Mouse (Mus musculus) WW6 (cell line): ENCODE data around the gene Dnajc30.
"Not testable (repeated sequence)": the region's sequence is repeated elsewhere in the genome, so short reads cannot be mapped to it uniquely, and the experiment has no call there.

Source experiments
- DNase-seq: peaks from one replicate; pipeline ENCODE4 v3.0.0-alpha.2; 2013; ENCODE audit warnings: low read depth, low spot score

The Dnajc30 gene

GRCm38 (mm10) chr5:135064382-135064766 is 372 bp downstream of the Dnajc30 start:
- DNase-seq: no peak

GRCm38 (mm10) chr5:135064909-135065446 is 976 bp downstream of the Dnajc30 start, which contains the start of gene Bud23:
Gene Bud23 (minus strand): TSS chr5:135064959.
- DNase-seq: not testable (repeated sequence)

- DNase-seq: no peak
Observed at GRCm38 (mm10) chr5:135066008-135066407, 2.0 kb downstream of the Dnajc30 start.

GRCm38 (mm10) chr5:135070448-135070847 is 6.4 kb downstream of the Dnajc30 start:
- DNase-seq: no peak

GRCm38 (mm10) chr5:135072061-135072460 is 8.1 kb downstream of the Dnajc30 start:
- no peak for DNase-seq

GRCm38 (mm10) chr5:135072720-135073119 is 8.7 kb downstream of the Dnajc30 start:
- DNase-seq: no peak

- no peak for DNase-seq
Observed at GRCm38 (mm10) chr5:135073349-135074150, 9.5 kb downstream of the Dnajc30 start.

GRCm38 (mm10) chr5:135075655-135076054 is 11.7 kb downstream of the Dnajc30 start:
- no peak for DNase-seq

GRCm38 (mm10) chr5:135076368-135076767 is 12.4 kb downstream of the Dnajc30 start:
- DNase-seq: no peak

GRCm38 (mm10) chr5:135076931-135077505 is 13.0 kb downstream of the Dnajc30 start:
- DNase-seq: no peak

GRCm38 (mm10) chr5:135077564-135078481 is 13.8 kb downstream of the Dnajc30 start, which contains the start of gene Vps37d:
Gene Vps37d (minus strand): TSS chr5:135078266.
- DNase-seq: peak; percentile 76

GRCm38 (mm10) chr5:135078482-135078810 is 14.4 kb downstream of the Dnajc30 start:
- no peak for DNase-seq

- no peak for DNase-seq
Observed at GRCm38 (mm10) chr5:135079578-135079977, 15.6 kb downstream of the Dnajc30 start.

GRCm38 (mm10) chr5:135080539-135080938 is 16.5 kb downstream of the Dnajc30 start:
- no peak for DNase-seq

GRCm38 (mm10) chr5:135086871-135087270 is 22.9 kb downstream of the Dnajc30 start:
- no peak for DNase-seq

- DNase-seq: no peak
Observed at GRCm38 (mm10) chr5:135089653-135090052, 25.7 kb downstream of the Dnajc30 start, which contains the start of gene Mlxipl. Gene Mlxipl (plus strand): TSS chr5:135089890.

GRCm38 (mm10) chr5:135100981-135101380 is 37.0 kb downstream of the Dnajc30 start:
- no peak for DNase-seq

GRCm38 (mm10) chr5:135103999-135104660 is 40.1 kb downstream of the Dnajc30 start:
- DNase-seq: no peak

- DNase-seq: peak; percentile 74
Observed at GRCm38 (mm10) chr5:135106758-135107256, 42.8 kb downstream of the Dnajc30 start.

GRCm38 (mm10) chr5:135107521-135108501 is 43.8 kb downstream of the Dnajc30 start:
- no peak for DNase-seq
